Mouse (Mus musculus) embryonic facial prominence, embryonic 10.5 days (tissue): ENCODE results near the gene Slc4a11. TPM values are rescaled to one million over a fixed set of nuclear protein-coding genes. Genes with fewer than 3 reads are reported as not detected.

Experiments
- DNase-seq: peaks from one replicate; pipeline ENCODE4 v3.0.0-alpha.2; 2017; ENCODE audit warnings: low spot score
- H3K27ac ChIP-seq: fragments of 300-500 bp; sonication (generic); replicated peaks from 2 replicates; pipeline ENCODE4 v1.5.1; 2016; ENCODE audit warnings: mild to moderate bottlenecking
- H3K27me3 ChIP-seq: fragments of 300-500 bp; sonication (generic); replicated peaks from 2 replicates; pipeline ENCODE4 v1.6.1; 2016; ENCODE audit warnings: low read depth, mild to moderate bottlenecking; ENCODE audit not compliant: poor library complexity, severe bottlenecking
- H3K36me3 ChIP-seq: fragments of 300-500 bp; sonication (generic); replicated peaks from 2 replicates; pipeline ENCODE4 v1.6.1; 2016; ENCODE audit warnings: mild to moderate bottlenecking, moderate library complexity
- H3K4me1 ChIP-seq: fragments of 300-500 bp; sonication (generic); 2 replicates; pipeline ENCODE4 v1.6.1; 2016
- H3K4me3 ChIP-seq: fragments of 300-500 bp; sonication (generic); 2 replicates; pipeline ENCODE4 v1.5.1; 2016; ENCODE audit warnings: mild to moderate bottlenecking, moderate library complexity
- H3K9me3 ChIP-seq: fragments of 300-500 bp; sonication (generic); 2 replicates; pipeline ENCODE4 v1.6.1; 2016; ENCODE audit warnings: mild to moderate bottlenecking
- WGBS: fragments of 180-500 bp; shearing (Covaris S2); methylation state at CpG from one replicate; pipeline ENCODE4 v1.1.7; 2016; 5-methylcytosine and 5-hydroxymethylcytosine counted together
- polyA plus RNA-seq: library from polyadenylated mRNA; unstranded; fragments of >200 nt; fragmentation: Nextera tagmentation; extraction: Ambion mirVana; gene quantifications from 2 replicates; pipeline ENCODE4 v1.2.1, GENCODE M21; 2016

Slc4a11 gene
- polyA plus RNA-seq = 0.53 and 0.69 TPM in 2 replicates

GRCm38 (mm10) chr2:130697153-130697810, at the start of gene Slc4a11:
Slc4a11 (minus strand) TSS chr2:130697519.
- Histone ChIP-seq H3K36me3 (no peaks in the 10 kb centered on the region), H3K9me3 (no peaks in the 10 kb centered on the region), H3K27ac (peak within 1 kb of the TSS; percentile 32; the same call in 1 of the 2 replicates), H3K27me3 (peaks cover 72% of the 10 kb centered on the region), H3K4me1 (peaks cover 19% of the 10 kb centered on the region), H3K4me3 (peak within 1 kb of the TSS; percentile 76)
- under 1% methylated on average over 65 of the region's 65 CpGs for WGBS
- DNase-seq = peak; percentile 81

- Histone ChIP-seq H3K27ac (no peak overlapping the region), H3K4me1 (peaks cover 4% of the 10 kb centered on the region), H3K36me3 (peaks cover 92% of the 10 kb centered on the region), H3K4me3 (no peak overlapping the region), H3K27me3 (no peaks in the 10 kb centered on the region), H3K9me3 (peaks cover 3% of the 10 kb centered on the region; the same call in 1 of the 2 replicates)
- 95% methylated on average over 1 of the region's 1 CpGs for WGBS
- DNase-seq = no peak
These were observed 46.3 kb upstream of the Slc4a11 start for GRCm38 (mm10) chr2:130743576-130743975.

- H3K4me3 ChIP-seq = no peak overlapping the region
- whole genome bisulfite sequencing = 41% methylated on average over 4 of the region's 4 CpGs
- no peaks in the 10 kb centered on the region; the same call in 1 of the 2 replicates for H3K9me3 ChIP-seq
- H3K4me1 ChIP-seq = peaks cover 4% of the 10 kb centered on the region
- no peak for DNase-seq
- no peaks in the 10 kb centered on the region for H3K27me3 ChIP-seq
- peaks cover 93% of the 10 kb centered on the region for H3K36me3 ChIP-seq
- no peak overlapping the region for H3K27ac ChIP-seq
These were observed 42.8 kb upstream of the Slc4a11 start for GRCm38 (mm10) chr2:130740096-130740495.

- H3K4me1 ChIP-seq = peaks cover 4% of the 10 kb centered on the region
- H3K9me3 ChIP-seq = no peaks in the 10 kb centered on the region
- no peaks in the 10 kb centered on the region for H3K27me3 ChIP-seq
- no peak overlapping the region for H3K27ac ChIP-seq
- H3K4me3 ChIP-seq = no peak overlapping the region
- no peak for DNase-seq
- H3K36me3 ChIP-seq = peaks cover 90% of the 10 kb centered on the region
- 78% methylated on average over 6 of the region's 6 CpGs for WGBS
These were observed 40.7 kb upstream of the Slc4a11 start for GRCm38 (mm10) chr2:130738019-130738418.

- H3K9me3 ChIP-seq = no peaks in the 10 kb centered on the region
- no peak overlapping the region for H3K27ac ChIP-seq
- H3K4me1 ChIP-seq = no peaks in the 10 kb centered on the region
- DNase-seq = no peak
- no peaks in the 10 kb centered on the region for H3K27me3 ChIP-seq
- 82% methylated on average over 5 of the region's 5 CpGs for whole genome bisulfite sequencing
- H3K4me3 ChIP-seq = no peak overlapping the region
- peaks cover 92% of the 10 kb centered on the region for H3K36me3 ChIP-seq
These were observed 38.0 kb upstream of the Slc4a11 start for GRCm38 (mm10) chr2:130735281-130735680.

- Histone ChIP-seq H3K36me3 (peaks cover 92% of the 10 kb centered on the region), H3K27me3 (no peaks in the 10 kb centered on the region), H3K9me3 (no peaks in the 10 kb centered on the region), H3K27ac (no peak overlapping the region), H3K4me3 (no peak overlapping the region), H3K4me1 (no peaks in the 10 kb centered on the region)
- DNase-seq = no peak
- WGBS = 93% methylated on average over 3 of the region's 3 CpGs
These were observed 36.1 kb upstream of the Slc4a11 start for GRCm38 (mm10) chr2:130733444-130733843.

GRCm38 (mm10) chr2:130731855-130732254, 34.5 kb upstream of the Slc4a11 start:
- peaks cover 92% of the 10 kb centered on the region for H3K36me3 ChIP-seq

GRCm38 (mm10) chr2:130730746-130731145, 33.4 kb upstream of the Slc4a11 start:
- no peak for DNase-seq
- WGBS = 90% methylated on average over 9 of the region's 9 CpGs
- Histone ChIP-seq H3K4me1 (no peaks in the 10 kb centered on the region), H3K27ac (no peak overlapping the region), H3K27me3 (no peaks in the 10 kb centered on the region), H3K4me3 (no peak overlapping the region), H3K9me3 (no peaks in the 10 kb centered on the region), H3K36me3 (peaks cover 92% of the 10 kb centered on the region)

More at GRCm38 (mm10) chr2:130731855-130732254, 34.5 kb upstream of the Slc4a11 start:
- WGBS = 77% methylated on average over 5 of the region's 5 CpGs
- Histone ChIP-seq H3K27me3 (no peaks in the 10 kb centered on the region), H3K4me1 (no peaks in the 10 kb centered on the region), H3K27ac (no peak overlapping the region), H3K9me3 (no peaks in the 10 kb centered on the region), H3K4me3 (no peak overlapping the region)
- no peak for DNase-seq

GRCm38 (mm10) chr2:130728906-130729585, 31.7 kb upstream of the Slc4a11 start:
- Histone ChIP-seq H3K27ac (no peak overlapping the region), H3K4me1 (no peaks in the 10 kb centered on the region), H3K36me3 (peaks cover 91% of the 10 kb centered on the region), H3K27me3 (no peaks in the 10 kb centered on the region), H3K4me3 (no peak overlapping the region), H3K9me3 (no peaks in the 10 kb centered on the region)
- 96% methylated on average over 2 of the region's 2 CpGs for WGBS
- DNase-seq = no peak

- 92% methylated on average over 1 of the region's 1 CpGs for WGBS
- H3K27ac ChIP-seq = no peak overlapping the region
- H3K9me3 ChIP-seq = no peaks in the 10 kb centered on the region
- H3K27me3 ChIP-seq = no peaks in the 10 kb centered on the region
- H3K36me3 ChIP-seq = peaks cover 79% of the 10 kb centered on the region
- DNase-seq = no peak
- H3K4me3 ChIP-seq = no peak overlapping the region
- no peaks in the 10 kb centered on the region for H3K4me1 ChIP-seq
These were observed 30.4 kb upstream of the Slc4a11 start for GRCm38 (mm10) chr2:130727752-130728151.

- Histone ChIP-seq H3K27ac (no peak overlapping the region), H3K9me3 (no peaks in the 10 kb centered on the region), H3K36me3 (peaks cover 54% of the 10 kb centered on the region), H3K4me1 (no peaks in the 10 kb centered on the region), H3K4me3 (no peak overlapping the region), H3K27me3 (no peaks in the 10 kb centered on the region)
- DNase-seq = no peak
- 81% methylated on average over 4 of the region's 4 CpGs for WGBS
These were observed 27.1 kb upstream of the Slc4a11 start for GRCm38 (mm10) chr2:130724369-130724768.

GRCm38 (mm10) chr2:130717951-130718350, 20.6 kb upstream of the Slc4a11 start:
- Histone ChIP-seq H3K36me3 (peaks cover 35% of the 10 kb centered on the region), H3K27ac (no peak overlapping the region)
- 75% methylated on average over 6 of the region's 6 CpGs for WGBS

GRCm38 (mm10) chr2:130707057-130707456, 9.7 kb upstream of the Slc4a11 start:
- Histone ChIP-seq H3K4me1 (peaks cover 26% of the 10 kb centered on the region), H3K9me3 (no peaks in the 10 kb centered on the region), H3K4me3 (no peak overlapping the region), H3K27me3 (no peaks in the 10 kb centered on the region), H3K36me3 (peaks cover 34% of the 10 kb centered on the region), H3K27ac (no peak overlapping the region; the same call in 1 of the 2 replicates)
- DNase-seq = no peak
- WGBS = 72% methylated on average over 10 of the region's 10 CpGs

More at GRCm38 (mm10) chr2:130717951-130718350, 20.6 kb upstream of the Slc4a11 start:
- Histone ChIP-seq H3K27me3 (no peaks in the 10 kb centered on the region), H3K9me3 (no peaks in the 10 kb centered on the region), H3K4me3 (no peak overlapping the region), H3K4me1 (no peaks in the 10 kb centered on the region)
- DNase-seq = no peak
